Mouse (Mus musculus): ENCODE measurements around the gene Jazf1. TPM values are rescaled to one million over a fixed set of nuclear protein-coding genes. Genes with fewer than 3 reads are reported as not detected.
A peak's percentile ranks its signal among the peaks of the same experiment; 100 is the strongest.

The Jazf1 gene
- polyA plus RNA-seq, 1 experiment from 2014 or later: 9.3 TPM

GRCm38 (mm10) chr6:52987905-52988640, 80.4 kb downstream of the Jazf1 start:
- Histone ChIP-seq H3K27me3 (ENCODE audit: control insufficient read depth, insufficient read depth, low read length) (no peaks in the 10 kb centered on the region), H3K4me1 (ENCODE audit: control insufficient read depth, insufficient read depth, low read length) (no peaks in the 10 kb centered on the region), H3K36me3 (ENCODE audit: control insufficient read depth, insufficient read depth, low read length) (no peaks in the 10 kb centered on the region), H3K4me2 (replicated peaks; ENCODE audit: low read depth, low read length) (no peak overlapping the region), H3K9me3 (ENCODE audit: control insufficient read depth, low read depth, low read length) (no peaks in the 10 kb centered on the region), H3K4me3 (ENCODE audit: low read depth, low read length) (no peak overlapping the region), H3K9ac (replicated peaks; ENCODE audit: low read depth, low read length) (no peak overlapping the region), H3K27ac (ENCODE audit: low read length) (no peak overlapping the region)
- 85% methylated on average over 6 of the region's 6 CpGs for WGBS
- ATAC-seq (ENCODE audit: insufficient number of reproducible peaks, insufficient read depth, low FRiP score, low read depth): no peak

DNA sequence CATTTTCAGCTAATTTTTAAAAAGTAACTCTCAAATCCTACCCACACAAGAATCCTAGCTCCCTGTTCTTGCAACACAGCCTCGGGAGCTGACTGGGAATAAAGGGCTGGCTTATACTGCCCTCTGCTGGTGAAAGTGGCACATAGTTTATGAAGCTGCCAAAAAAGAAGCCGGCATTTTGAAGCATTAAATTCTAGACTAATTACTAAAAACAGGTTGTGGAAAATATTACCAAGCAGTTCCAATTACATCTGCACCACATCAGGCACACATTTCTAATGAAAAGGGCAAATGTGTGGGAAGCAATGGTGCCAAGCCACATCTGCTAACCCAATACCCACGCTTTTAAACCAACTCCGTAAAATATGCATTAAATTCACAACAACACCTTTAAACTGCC, 81.0 kb downstream of the Jazf1 start:
- no peak overlapping the region for H3K4me3 ChIP-seq (ENCODE audit: low read depth, low read length)
- 62% methylated on average over 4 of the region's 4 CpGs for WGBS
- no peaks in the 10 kb centered on the region for H3K27me3 ChIP-seq (ENCODE audit: control insufficient read depth, insufficient read depth, low read length)
- no peak overlapping the region for H3K27ac ChIP-seq (ENCODE audit: low read length)
- no peaks in the 10 kb centered on the region for H3K9me3 ChIP-seq (ENCODE audit: control insufficient read depth, low read depth, low read length)
- H3K36me3 ChIP-seq (ENCODE audit: control insufficient read depth, insufficient read depth, low read length): no peaks in the 10 kb centered on the region
- H3K4me1 ChIP-seq (ENCODE audit: control insufficient read depth, insufficient read depth, low read length): no peaks in the 10 kb centered on the region
- ATAC-seq (ENCODE audit: insufficient number of reproducible peaks, insufficient read depth, low FRiP score, low read depth): no peak
- H3K4me2 ChIP-seq (replicated peaks; ENCODE audit: low read depth, low read length): no peak overlapping the region
- no peak overlapping the region for H3K9ac ChIP-seq (replicated peaks; ENCODE audit: low read depth, low read length)

- no peak for ATAC-seq (ENCODE audit: insufficient number of reproducible peaks, insufficient read depth, low FRiP score, low read depth)
Observed at GRCm38 (mm10) chr6:52982175-52982574, 86.3 kb downstream of the Jazf1 start.

DNA sequence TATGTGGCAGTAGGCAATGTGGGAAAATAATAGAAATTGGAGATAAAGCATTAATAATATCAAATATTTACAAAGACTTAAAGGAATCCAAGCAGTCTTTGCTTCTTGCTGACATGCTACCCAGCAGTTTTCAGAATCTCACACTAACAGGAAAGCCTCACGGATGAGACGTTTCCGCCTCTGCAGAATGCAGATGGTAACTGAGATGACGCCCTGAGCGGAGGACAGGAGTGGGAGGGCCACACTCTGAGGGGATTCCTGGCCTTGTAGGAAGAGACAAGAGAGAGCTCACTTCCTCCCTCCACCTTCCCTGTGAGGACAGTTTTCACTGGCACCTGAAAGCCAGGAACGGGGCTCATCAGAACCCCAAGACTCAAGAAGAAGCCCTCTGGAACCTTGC, 88.9 kb downstream of the Jazf1 start:
- 86% methylated on average over 6 of the region's 6 CpGs for WGBS
- Histone ChIP-seq H3K4me1 (ENCODE audit: control insufficient read depth, insufficient read depth, low read length) (no peaks in the 10 kb centered on the region), H3K36me3 (ENCODE audit: control insufficient read depth, insufficient read depth, low read length) (no peaks in the 10 kb centered on the region), H3K27ac (ENCODE audit: low read length) (no peak overlapping the region), H3K9me3 (ENCODE audit: control insufficient read depth, low read depth, low read length) (no peaks in the 10 kb centered on the region), H3K4me2 (replicated peaks; ENCODE audit: low read depth, low read length) (no peak overlapping the region), H3K27me3 (ENCODE audit: control insufficient read depth, insufficient read depth, low read length) (no peaks in the 10 kb centered on the region), H3K9ac (replicated peaks; ENCODE audit: low read depth, low read length) (no peak overlapping the region), H3K4me3 (ENCODE audit: low read depth, low read length) (no peak overlapping the region)
- ATAC-seq (ENCODE audit: insufficient number of reproducible peaks, insufficient read depth, low FRiP score, low read depth): no peak

More at GRCm38 (mm10) chr6:52982175-52982574, 86.3 kb downstream of the Jazf1 start:
- Histone ChIP-seq H3K9me3 (ENCODE audit: control insufficient read depth, low read depth, low read length) (no peaks in the 10 kb centered on the region), H3K4me1 (ENCODE audit: control insufficient read depth, insufficient read depth, low read length) (no peaks in the 10 kb centered on the region), H3K4me3 (ENCODE audit: low read depth, low read length) (no peak overlapping the region), H3K36me3 (ENCODE audit: control insufficient read depth, insufficient read depth, low read length) (no peaks in the 10 kb centered on the region), H3K27ac (ENCODE audit: low read length) (no peak overlapping the region), H3K9ac (replicated peaks; ENCODE audit: low read depth, low read length) (no peak overlapping the region), H3K4me2 (replicated peaks; ENCODE audit: low read depth, low read length) (no peak overlapping the region), H3K27me3 (ENCODE audit: control insufficient read depth, insufficient read depth, low read length) (no peaks in the 10 kb centered on the region)
- WGBS: 86% methylated on average over 6 of the region's 6 CpGs

GRCm38 (mm10) chr6:52973351-52973750, 95.1 kb downstream of the Jazf1 start:
- no peak for ATAC-seq (ENCODE audit: insufficient number of reproducible peaks, insufficient read depth, low FRiP score, low read depth)

GRCm38 (mm10) chr6:52972138-52972537, 96.3 kb downstream of the Jazf1 start:
- no peak overlapping the region for H3K4me3 ChIP-seq (ENCODE audit: low read depth, low read length)
- H3K4me2 ChIP-seq (replicated peaks; ENCODE audit: low read depth, low read length): no peak overlapping the region
- no peak overlapping the region for H3K9ac ChIP-seq (replicated peaks; ENCODE audit: low read depth, low read length)

More at GRCm38 (mm10) chr6:52973351-52973750, 95.1 kb downstream of the Jazf1 start:
- no peaks in the 10 kb centered on the region for H3K9me3 ChIP-seq (ENCODE audit: control insufficient read depth, low read depth, low read length)
- peaks cover 6% of the 10 kb centered on the region for H3K4me1 ChIP-seq (ENCODE audit: control insufficient read depth, insufficient read depth, low read length)
- H3K4me3 ChIP-seq (ENCODE audit: low read depth, low read length): no peak overlapping the region
- no peak overlapping the region for H3K9ac ChIP-seq (replicated peaks; ENCODE audit: low read depth, low read length)
- H3K27ac ChIP-seq (ENCODE audit: low read length): no peak overlapping the region
- H3K4me2 ChIP-seq (replicated peaks; ENCODE audit: low read depth, low read length): no peak overlapping the region
- no peaks in the 10 kb centered on the region for H3K27me3 ChIP-seq (ENCODE audit: control insufficient read depth, insufficient read depth, low read length)
- H3K36me3 ChIP-seq (ENCODE audit: control insufficient read depth, insufficient read depth, low read length): no peaks in the 10 kb centered on the region
- WGBS: 90% methylated on average over 5 of the region's 5 CpGs

DNA sequence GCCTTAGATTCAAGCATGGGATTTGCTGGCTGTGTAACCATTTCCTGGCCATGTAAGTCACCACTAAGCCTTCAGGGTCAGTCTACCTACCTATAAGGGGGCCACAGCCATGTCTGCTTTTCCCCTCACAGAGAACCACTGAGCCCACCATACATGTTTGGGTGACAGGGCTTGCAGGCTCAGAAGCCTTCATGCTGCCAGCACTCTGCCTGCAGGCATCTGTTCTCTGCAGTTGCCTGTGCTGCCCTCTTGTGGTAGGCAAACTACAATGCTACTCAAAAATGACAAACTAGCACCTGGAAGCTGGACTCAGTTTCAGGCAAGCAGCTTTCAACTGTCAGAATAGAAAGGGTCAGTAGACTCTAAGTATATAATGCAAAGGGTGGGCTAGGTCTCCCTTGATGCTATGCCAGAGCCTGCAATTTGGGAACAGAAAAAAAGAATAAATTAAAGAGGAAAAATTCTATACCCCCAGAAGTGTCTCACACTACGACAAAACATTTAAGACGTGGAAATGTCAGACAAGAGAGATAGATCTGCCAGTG, 98.6 kb downstream of the Jazf1 start:
- ATAC-seq (ENCODE audit: insufficient number of reproducible peaks, insufficient read depth, low FRiP score, low read depth): no peak
- 84% methylated on average over 2 of the region's 2 CpGs for WGBS
- no peak overlapping the region for H3K27ac ChIP-seq (ENCODE audit: low read length)

More at GRCm38 (mm10) chr6:52972138-52972537, 96.3 kb downstream of the Jazf1 start:
- peaks cover 14% of the 10 kb centered on the region for H3K4me1 ChIP-seq (ENCODE audit: control insufficient read depth, insufficient read depth, low read length)
- no peak overlapping the region for H3K27ac ChIP-seq (ENCODE audit: low read length)
- no peaks in the 10 kb centered on the region for H3K9me3 ChIP-seq (ENCODE audit: control insufficient read depth, low read depth, low read length)
- H3K36me3 ChIP-seq (ENCODE audit: control insufficient read depth, insufficient read depth, low read length): no peaks in the 10 kb centered on the region
- ATAC-seq (ENCODE audit: insufficient number of reproducible peaks, insufficient read depth, low FRiP score, low read depth): no peak
- no peaks in the 10 kb centered on the region for H3K27me3 ChIP-seq (ENCODE audit: control insufficient read depth, insufficient read depth, low read length)
- 73% methylated on average over 7 of the region's 7 CpGs for WGBS

DNA sequence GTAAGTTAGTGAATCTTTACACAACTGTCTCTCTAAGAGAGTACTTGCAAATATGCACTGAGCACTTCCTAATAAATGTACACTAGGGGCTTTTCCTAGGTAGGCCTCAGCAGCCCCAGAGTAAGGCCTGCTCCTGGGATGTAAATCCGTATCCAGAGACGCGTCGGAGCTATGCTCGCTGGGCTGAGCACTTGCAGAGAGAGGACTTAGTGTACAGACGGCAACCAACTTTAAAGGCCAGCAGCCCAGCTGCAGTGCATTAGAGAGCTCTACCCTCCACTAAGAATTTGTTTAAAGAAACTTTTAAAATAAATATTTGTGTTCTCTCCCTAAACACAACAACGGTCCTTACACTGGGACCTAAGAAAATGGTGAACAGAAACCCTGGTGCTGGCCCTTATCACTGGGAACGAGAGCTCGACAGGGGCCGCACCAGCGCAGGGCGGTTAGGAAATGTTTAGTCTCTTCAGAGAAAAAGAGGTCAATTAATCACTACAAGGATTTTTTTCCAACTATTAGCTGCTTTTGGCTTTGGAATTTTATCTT, 100.0 kb downstream of the Jazf1 start:
- Histone ChIP-seq H3K4me2 (replicated peaks; ENCODE audit: low read depth, low read length) (no peak overlapping the region), H3K36me3 (ENCODE audit: control insufficient read depth, insufficient read depth, low read length) (no peaks in the 10 kb centered on the region), H3K27me3 (ENCODE audit: control insufficient read depth, insufficient read depth, low read length) (no peaks in the 10 kb centered on the region), H3K27ac (ENCODE audit: low read length) (peak overlapping the region; percentile 82), H3K4me3 (ENCODE audit: low read depth, low read length) (no peak overlapping the region), H3K4me1 (ENCODE audit: control insufficient read depth, insufficient read depth, low read length) (peaks cover 27% of the 10 kb centered on the region), H3K9me3 (ENCODE audit: control insufficient read depth, low read depth, low read length) (no peaks in the 10 kb centered on the region), H3K9ac (replicated peaks; ENCODE audit: low read depth, low read length) (no peak overlapping the region)
- 32% methylated on average over 12 of the region's 12 CpGs for WGBS
- ATAC-seq (ENCODE audit: insufficient number of reproducible peaks, insufficient read depth, low FRiP score, low read depth): peak; percentile 33; the same call in 1 of the 2 replicates

More for the DNA sequence above, 98.6 kb downstream of the Jazf1 start:
- no peak overlapping the region for H3K4me3 ChIP-seq (ENCODE audit: low read depth, low read length)
- H3K4me2 ChIP-seq (replicated peaks; ENCODE audit: low read depth, low read length): no peak overlapping the region
- no peaks in the 10 kb centered on the region for H3K9me3 ChIP-seq (ENCODE audit: control insufficient read depth, low read depth, low read length)
- H3K27me3 ChIP-seq (ENCODE audit: control insufficient read depth, insufficient read depth, low read length): no peaks in the 10 kb centered on the region
- H3K9ac ChIP-seq (replicated peaks; ENCODE audit: low read depth, low read length): no peak overlapping the region
- no peaks in the 10 kb centered on the region for H3K36me3 ChIP-seq (ENCODE audit: control insufficient read depth, insufficient read depth, low read length)
- H3K4me1 ChIP-seq (ENCODE audit: control insufficient read depth, insufficient read depth, low read length): peaks cover 19% of the 10 kb centered on the region
